Mouse (Mus musculus) urinary bladder, adult 2 months (tissue): ENCODE measurements around the gene E130208F15Rik. TPM values are rescaled to one million over a fixed set of nuclear protein-coding genes. Genes with fewer than 3 reads are reported as not detected.

ENCODE experiments used
- DNase-seq: peaks from one replicate; pipeline ENCODE4 v3.0.0; 2022; ENCODE audit warnings: low spot score
- polyA plus RNA-seq: library from polyadenylated mRNA; depleted of rRNA; stranded (reverse); fragments of >200 nt; gene quantifications from 2 replicates; pipeline ENCODE4 v1.2.3, GENCODE M21; 2012; rRNA removed

E130208F15Rik gene
- polyA plus RNA-seq, 1 experiment, result 0.72 TPM

- no peak for DNase-seq
Measured at GRCm38 (mm10) chr7:30333436-30333835, 11.9 kb downstream of the E130208F15Rik start.

- no peak for DNase-seq
Measured at GRCm38 (mm10) chr7:30334563-30334962, 13.0 kb downstream of the E130208F15Rik start.

GRCm38 (mm10) chr7:30335688-30336087, 14.1 kb downstream of the E130208F15Rik start:
- DNase-seq, result no peak

GRCm38 (mm10) chr7:30336384-30336783, 14.8 kb downstream of the E130208F15Rik start:
- DNase-seq, result peak; percentile 52

- no peak for DNase-seq
Measured at GRCm38 (mm10) chr7:30339432-30340109, 18.0 kb downstream of the E130208F15Rik start.

GRCm38 (mm10) chr7:30346635-30347379, 25.3 kb downstream of the E130208F15Rik start:
- no peak for DNase-seq

- no peak for DNase-seq
Measured at GRCm38 (mm10) chr7:30347828-30348227, 26.3 kb downstream of the E130208F15Rik start.

GRCm38 (mm10) chr7:30353279-30353822, 31.8 kb downstream of the E130208F15Rik start:
- DNase-seq, result no peak

- no peak for DNase-seq
Measured at GRCm38 (mm10) chr7:30354059-30354458, 32.5 kb downstream of the E130208F15Rik start.

- no peak for DNase-seq
Measured at GRCm38 (mm10) chr7:30358378-30359186, 37.0 kb downstream of the E130208F15Rik start.

GRCm38 (mm10) chr7:30359276-30359865, 37.8 kb downstream of the E130208F15Rik start:
- no peak for DNase-seq

- no peak for DNase-seq
Measured at GRCm38 (mm10) chr7:30360028-30360427, 38.5 kb downstream of the E130208F15Rik start.

- no peak for DNase-seq
Measured at GRCm38 (mm10) chr7:30362652-30363343, 41.3 kb downstream of the E130208F15Rik start, which contains the start of gene Lrfn3. Gene Lrfn3, minus strand, starts transcription at chr7:30362772.

GRCm38 (mm10) chr7:30363344-30363738, 41.8 kb downstream of the E130208F15Rik start:
- DNase-seq, result no peak

- DNase-seq, result no peak
Measured at GRCm38 (mm10) chr7:30367466-30367865, 45.9 kb downstream of the E130208F15Rik start.

Other genes with a start within 250 kb of the E130208F15Rik start
- gene Zfp82, start 248.8 kb upstream of the E130208F15Rik start, polyA plus RNA-seq, result 1.3 and 1.9 TPM in 2 replicates
- gene Gm26920, start 231.3 kb upstream of the E130208F15Rik start, polyA plus RNA-seq, result 0.15 and 0.17 TPM in 2 replicates
- gene Zfp566, start 231.2 kb upstream of the E130208F15Rik start, polyA plus RNA-seq, result 3.6 and 4.7 TPM in 2 replicates
- gene Zfp260, start 227.0 kb upstream of the E130208F15Rik start, polyA plus RNA-seq, result 39.0 and 39.6 TPM in 2 replicates
- 2.6 and 3.0 TPM in 2 replicates for gene Zfp382, start 199.8 kb upstream of the E130208F15Rik start, polyA plus RNA-seq
- gene Zfp146, start 152.0 kb upstream of the E130208F15Rik start, polyA plus RNA-seq, result 49.8 and 50.1 TPM in 2 replicates
- 16.9 and 19.4 TPM in 2 replicates for gene Cox7a1, start 137.6 kb upstream of the E130208F15Rik start, polyA plus RNA-seq
- gene Capns1, start 122.9 kb upstream of the E130208F15Rik start, polyA plus RNA-seq, result 449 and 545 TPM in 2 replicates
- gene Polr2i, start 89.8 kb upstream of the E130208F15Rik start, polyA plus RNA-seq, result 107 and 140 TPM in 2 replicates
- 84.3 and 84.5 TPM in 2 replicates for gene Tbcb, start 89.5 kb upstream of the E130208F15Rik start, polyA plus RNA-seq
- gene Ovol3, start 86.0 kb upstream of the E130208F15Rik start, polyA plus RNA-seq, result 0.31 TPM in 1 of 2 replicates, not detected in the other
- 0.18 and 0.36 TPM in 2 replicates for gene Thap8, start 41.6 kb upstream of the E130208F15Rik start, polyA plus RNA-seq
- 10.2 and 11.4 TPM in 2 replicates for gene Wdr62, start 41.3 kb upstream of the E130208F15Rik start, polyA plus RNA-seq
- gene Clip3, start 30.0 kb upstream of the E130208F15Rik start, polyA plus RNA-seq, result 23.7 and 47.9 TPM in 2 replicates
- 68.0 and 80.2 TPM in 2 replicates for gene Alkbh6, start 13.0 kb upstream of the E130208F15Rik start, polyA plus RNA-seq
- 5.4 and 9.1 TPM in 2 replicates for gene Syne4, start 6.9 kb upstream of the E130208F15Rik start, polyA plus RNA-seq
- 12.8 and 15.4 TPM in 2 replicates for gene Sdhaf1, start 2.2 kb downstream of the E130208F15Rik start, polyA plus RNA-seq
- gene Lrfn3, start 41.0 kb downstream of the E130208F15Rik start, polyA plus RNA-seq, result 7.9 and 11.9 TPM in 2 replicates
- gene Tyrobp, start 92.0 kb downstream of the E130208F15Rik start, polyA plus RNA-seq, result 85.1 and 117 TPM in 2 replicates
- 3.3 and 3.8 TPM in 2 replicates for gene Hcst, start 98.1 kb downstream of the E130208F15Rik start, polyA plus RNA-seq
- 1.8 and 2.0 TPM in 2 replicates for gene Nfkbid, start 100.0 kb downstream of the E130208F15Rik start, polyA plus RNA-seq
- gene Aplp1, start 123.8 kb downstream of the E130208F15Rik start, polyA plus RNA-seq, result 4.2 and 4.5 TPM in 2 replicates
- not detected in 2 replicates for gene Kirrel2, start 135.9 kb downstream of the E130208F15Rik start, polyA plus RNA-seq
- gene Nphs1, start 136.6 kb downstream of the E130208F15Rik start, polyA plus RNA-seq, result not detected in 2 replicates
- not detected in 2 replicates for gene Prodh2, start 171.9 kb downstream of the E130208F15Rik start, polyA plus RNA-seq
- gene Arhgap33, start 213.3 kb downstream of the E130208F15Rik start, polyA plus RNA-seq, result 6.9 and 7.7 TPM in 2 replicates
- 342 and 444 TPM in 2 replicates for gene Hspb6, start 230.4 kb downstream of the E130208F15Rik start, polyA plus RNA-seq
- 11.0 and 12.0 TPM in 2 replicates for gene Proser3, start 230.6 kb downstream of the E130208F15Rik start, polyA plus RNA-seq
- gene Lin37, start 238.1 kb downstream of the E130208F15Rik start, polyA plus RNA-seq, result 33.8 and 36.5 TPM in 2 replicates
- 69.1 and 74.1 TPM in 2 replicates for gene U2af1l4, start 241.6 kb downstream of the E130208F15Rik start, polyA plus RNA-seq
- gene Gm49396, start 241.6 kb downstream of the E130208F15Rik start, polyA plus RNA-seq, result 2.8 and 5.1 TPM in 2 replicates
- 151 and 174 TPM in 2 replicates for gene Psenen, start 241.9 kb downstream of the E130208F15Rik start, polyA plus RNA-seq
- 3.6 and 4.9 TPM in 2 replicates for gene Igflr1, start 243.7 kb downstream of the E130208F15Rik start, polyA plus RNA-seq